16 mouse cellular contexts compared by ENCODE assay signal in genomic region chr3:40002838-40003237, GRCm38 (mm10).
"Had no signal": no experiment of that assay in that cellular context is flagged by ENCODE, and none has a peak within 500 bp of the region (broad histone marks: within the 10 kb centered on the region; RNA-seq: fewer than 3 reads in every experiment).

No protein-coding gene starts in this region.

- H3K27ac ChIP-seq: neural tube, embryonic 12.5 days; neural tube, embryonic 13.5 days; neural tube, embryonic 15.5 days; stomach, embryonic 15.5 days; stomach, postnatal 0 days had no signal

- DNase-seq: retina, postnatal 1 day; right cerebral cortex, adult 18-20 months; right cerebral cortex, postnatal 14 days; right cerebral cortex, postnatal 25 days; right cerebral cortex, postnatal 4 days; spleen, adult 18-20 months; thymus, adult 18-20 months; thymus, adult 2 months; thymus, postnatal 14 days; thymus, postnatal 25 days; thymus, postnatal 4 days had no signal

- H3K4me3 ChIP-seq: neural tube, embryonic 12.5 days; neural tube, embryonic 13.5 days; neural tube, embryonic 15.5 days; stomach, embryonic 15.5 days had no signal
